Mouse (Mus musculus): Measurements from ENCODE around the gene Gls. TPM values are rescaled to one million over a fixed set of nuclear protein-coding genes. Genes with fewer than 3 reads are reported as not detected.

Gene Gls
- polyA plus RNA-seq, 1 experiment: 15.1 TPM

DNA sequence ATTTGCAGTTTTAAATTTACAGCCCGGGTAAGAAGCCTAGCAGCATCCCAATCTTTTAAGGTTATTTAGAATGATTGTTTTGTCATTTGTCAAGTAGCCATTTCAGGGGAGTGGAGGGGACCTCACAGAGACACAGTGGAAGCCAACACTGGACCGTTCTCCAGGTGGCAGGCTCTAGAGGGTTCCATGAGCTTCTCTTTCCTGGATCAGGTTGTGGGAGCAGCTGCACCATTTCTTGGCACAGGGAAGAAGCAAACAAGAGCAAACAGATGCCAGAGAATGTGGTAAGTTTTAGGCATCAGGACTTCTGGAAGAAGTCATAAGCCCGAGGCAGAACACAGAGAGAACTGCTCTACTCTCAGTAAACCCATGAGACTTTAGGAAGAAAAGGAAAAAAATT lies 116.6 kb downstream of the Gls start:
- TF ChIP-seq USF1 (IDR thresholded peaks at IDR 0.05; ENCODE audit: low read depth): no peak
- TF ChIP-seq SRF (IDR thresholded peaks at IDR 0.05; ENCODE audit: control insufficient read depth, insufficient read length, low read depth): no peak
- no peak for TF ChIP-seq MAX (IDR thresholded peaks at IDR 0.05; ENCODE audit: low read depth)
- TF ChIP-seq E2F4 (IDR thresholded peaks at IDR 0.05; ENCODE audit: insufficient read depth): no peak
- TF ChIP-seq POLR2AphosphoS2 (IDR thresholded peaks at IDR 0.05; ENCODE audit: insufficient read length, low read depth): no peak
- TF ChIP-seq POLR2A (IDR thresholded peaks at IDR 0.05; ENCODE audit: insufficient read length, low read depth): no peak
- TF ChIP-seq REST (IDR thresholded peaks at IDR 0.05; ENCODE audit: insufficient read depth, insufficient read length): no peak
- TF ChIP-seq MYOG (IDR thresholded peaks at IDR 0.05; ENCODE audit: control insufficient read depth in 1 of 3, insufficient read depth in 1 of 3, insufficient read length in 2 of 3, low read depth in 2 of 3): no peak
- TF ChIP-seq TCF3 (IDR thresholded peaks at IDR 0.05; ENCODE audit: insufficient read length, low read depth): no peak
- no peak for TF ChIP-seq CEBPB (IDR thresholded peaks at IDR 0.05; ENCODE audit: insufficient read depth, poor library complexity, severe bottlenecking)
- TF ChIP-seq TCF12 (IDR thresholded peaks at IDR 0.05; ENCODE audit: insufficient read depth, poor library complexity, severe bottlenecking): no peak
- TF ChIP-seq MYOD1 (IDR thresholded peaks at IDR 0.05; ENCODE audit: control insufficient read depth in 1 of 3, insufficient read length in 2 of 3, low read depth in 2 of 3): no peak
- H3K79me2 ChIP-seq (ENCODE audit: control insufficient read depth, insufficient read depth): no peaks in the 10 kb centered on the region

GRCm38 (mm10) chr1:52113666-52114069 lies 119.4 kb downstream of the Gls start:
- no peaks in the 10 kb centered on the region for H3K79me2 ChIP-seq (ENCODE audit: control insufficient read depth, insufficient read depth)
- no peak for TF ChIP-seq TCF3 (IDR thresholded peaks at IDR 0.05; ENCODE audit: insufficient read length, low read depth)
- TF ChIP-seq USF1 (IDR thresholded peaks at IDR 0.05; ENCODE audit: low read depth): peak; percentile 90
- no peak for TF ChIP-seq CEBPB (IDR thresholded peaks at IDR 0.05; ENCODE audit: insufficient read depth, poor library complexity, severe bottlenecking)
- peak in 2 of 3 experiments; percentile 52 to 72 for TF ChIP-seq MYOG (IDR thresholded peaks at IDR 0.05; ENCODE audit: control insufficient read depth in 1 of 3, insufficient read depth in 1 of 3, insufficient read length in 2 of 3, low read depth in 2 of 3)
- TF ChIP-seq REST (IDR thresholded peaks at IDR 0.05; ENCODE audit: insufficient read depth, insufficient read length): no peak
- peak; percentile 88 for TF ChIP-seq POLR2A (IDR thresholded peaks at IDR 0.05; ENCODE audit: insufficient read length, low read depth)
- no peak for TF ChIP-seq E2F4 (IDR thresholded peaks at IDR 0.05; ENCODE audit: insufficient read depth)
- peak; percentile 84 for TF ChIP-seq MAX (IDR thresholded peaks at IDR 0.05; ENCODE audit: low read depth)
- no peak for TF ChIP-seq TCF12 (IDR thresholded peaks at IDR 0.05; ENCODE audit: insufficient read depth, poor library complexity, severe bottlenecking)
- peak in 2 of 3 experiments; percentile 32 to 62 for TF ChIP-seq MYOD1 (IDR thresholded peaks at IDR 0.05; ENCODE audit: control insufficient read depth in 1 of 3, insufficient read length in 2 of 3, low read depth in 2 of 3)
- TF ChIP-seq POLR2AphosphoS2 (IDR thresholded peaks at IDR 0.05; ENCODE audit: insufficient read length, low read depth): peak; percentile 86
- TF ChIP-seq SRF (IDR thresholded peaks at IDR 0.05; ENCODE audit: control insufficient read depth, insufficient read length, low read depth): peak; percentile 35
- peak overlapping the region; percentile 24 for H3K4me3 ChIP-seq
- H3ac ChIP-seq (ENCODE audit: control insufficient read depth, insufficient read length): no peak overlapping the region
- H3K36me3 ChIP-seq (ENCODE audit: control insufficient read depth, insufficient read depth): no peaks in the 10 kb centered on the region
- H3K27me3 ChIP-seq (ENCODE audit: control insufficient read depth, insufficient read depth, insufficient read length): no peaks in the 10 kb centered on the region
- peak overlapping the region; percentile 94 for H3K4me2 ChIP-seq (ENCODE audit: low read depth)

More for the DNA sequence above, 116.6 kb downstream of the Gls start:
- H3K4me3 ChIP-seq: no peak overlapping the region
- peak overlapping the region; percentile 15 for H3K4me2 ChIP-seq (ENCODE audit: low read depth)
- no peaks in the 10 kb centered on the region for H3K27me3 ChIP-seq (ENCODE audit: control insufficient read depth, insufficient read depth, insufficient read length)
- H3ac ChIP-seq (ENCODE audit: control insufficient read depth, insufficient read length): no peak overlapping the region
- H3K36me3 ChIP-seq (ENCODE audit: control insufficient read depth, insufficient read depth): no peaks in the 10 kb centered on the region

Other genes with a start within 250 kb of the Gls start
- gene Stat4, start 246.1 kb downstream of the Gls start, polyA plus RNA-seq (2012; fragmentation: generic; extraction: Trizol): not detected
- 8.1 TPM for gene Stat1, start 113.8 kb downstream of the Gls start, polyA plus RNA-seq (2012; fragmentation: generic; extraction: Trizol)

Data from myocyte (in vitro differentiated cells).